Comparison of ENCODE assay signal across 1 mouse cellular context in the genomic region with DNA sequence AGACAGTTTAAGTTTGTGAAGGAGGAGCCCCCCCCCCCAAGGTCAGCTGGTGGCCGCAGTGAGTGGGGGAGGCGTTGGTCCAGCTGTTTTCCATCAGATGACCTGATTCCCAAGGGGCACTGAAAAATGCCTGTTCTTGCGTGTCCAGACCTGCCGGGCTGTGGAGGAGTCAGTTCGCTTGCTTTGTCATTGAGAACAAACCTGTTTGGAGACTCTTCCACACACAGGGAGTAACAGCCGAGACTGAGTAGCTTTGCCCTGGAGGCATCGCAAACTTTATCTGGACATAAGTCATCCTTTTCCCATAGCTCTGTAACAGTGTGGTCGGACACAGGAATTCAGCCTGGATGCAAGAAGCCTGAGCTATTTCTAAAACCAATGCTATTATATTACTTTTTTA.
A peak's percentile ranks its signal among the peaks of the same experiment; 100 is the strongest.
TF ChIP-seq lines count a peak whose summit lies in the region.

No protein-coding gene starts in this region.

TF ChIP-seq in CH12.LX, 34 proteins besides CTCF, POLR2A, EP300 and RAD21:
- TF ChIP-seq JUN (IDR thresholded peaks at IDR 0.05; ENCODE audit: insufficient read depth, low read depth, low read length) = no peak
- 0 out of 2 replicates have a peak, but pooled peaks have one; percentile 43 for TF ChIP-seq RCOR1 (conservative IDR thresholded peaks at IDR 0.05; ENCODE audit: low read depth, low read length)
- TF ChIP-seq ZKSCAN1 (IDR thresholded peaks at IDR 0.05; ENCODE audit: borderline replicate concordance, low read depth, low read length) = no peak
- TF ChIP-seq SMC3 (IDR thresholded peaks at IDR 0.05; ENCODE audit: low read depth, low read length) = no peak
- 0 out of 2 replicates have a peak, but pooled peaks have one; percentile 25 for TF ChIP-seq POLR2AphosphoS2 (IDR thresholded peaks at IDR 0.05; ENCODE audit: low read depth, low read length)
- 0 out of 2 replicates have a peak, but pooled peaks have one; percentile 9 for TF ChIP-seq USF2 (conservative IDR thresholded peaks at IDR 0.05; ENCODE audit: low read depth, low read length)
- peak; percentile 87 for TF ChIP-seq CHD2 (IDR thresholded peaks at IDR 0.05; ENCODE audit: low read length)
- peak; percentile 69 for TF ChIP-seq USF1 (IDR thresholded peaks at IDR 0.05; ENCODE audit: low read depth, low read length)
- peak; percentile 98 for TF ChIP-seq TCF12 (IDR thresholded peaks at IDR 0.05; ENCODE audit: low read depth, low read length)
- TF ChIP-seq ZMIZ1 (IDR thresholded peaks at IDR 0.05; ENCODE audit: low read depth, low read length) = no peak
- peak; percentile 89 for TF ChIP-seq SIN3A (IDR thresholded peaks at IDR 0.05; ENCODE audit: low read length)
- TF ChIP-seq IRF4 (IDR thresholded peaks at IDR 0.05; ENCODE audit: low read depth, low read length) = peak; percentile 80
- peak; percentile 93 for TF ChIP-seq MAZ (IDR thresholded peaks at IDR 0.05; ENCODE audit: low read depth, low read length)
- TF ChIP-seq KAT2A (IDR thresholded peaks at IDR 0.05; ENCODE audit: insufficient replicate concordance, low read length) = 0 out of 2 replicates have a peak, but pooled peaks have one; percentile 74
- 0 out of 2 replicates have a peak, but pooled peaks have one; percentile 47 for TF ChIP-seq MEF2A (IDR thresholded peaks at IDR 0.05; ENCODE audit: borderline replicate concordance, low read depth, low read length)
- 0 out of 2 replicates have a peak, but pooled peaks have one; percentile 30 for TF ChIP-seq MXI1 (IDR thresholded peaks at IDR 0.05; ENCODE audit: low read depth, low read length)
- TF ChIP-seq ETS1 (conservative IDR thresholded peaks at IDR 0.05; ENCODE audit: low read depth, low read length) = peak; percentile 96
- no peak for TF ChIP-seq ZC3H11A (IDR thresholded peaks at IDR 0.05; ENCODE audit: low read depth, low read length)
- TF ChIP-seq NRF1 (IDR thresholded peaks at IDR 0.05; ENCODE audit: low read depth, low read length) = no peak
- peak; percentile 66; the same call in 1 of the 2 replicates for TF ChIP-seq BHLHE40 (IDR thresholded peaks at IDR 0.05; ENCODE audit: low read depth, low read length)
- TF ChIP-seq NELFE (IDR thresholded peaks at IDR 0.05; ENCODE audit: low read depth, low read length) = no peak; the same call in 1 of the 2 replicates
- peak; percentile 98 for TF ChIP-seq CHD1 (IDR thresholded peaks at IDR 0.05; ENCODE audit: low read depth, low read length)
- no peak for TF ChIP-seq TBP (conservative IDR thresholded peaks at IDR 0.05; ENCODE audit: low read depth, low read length)
- no peak for TF ChIP-seq MAFK (IDR thresholded peaks at IDR 0.05; ENCODE audit: insufficient replicate concordance, low read length)
